Mouse (Mus musculus): ENCODE results near the gene Acaa1a. TPM values are rescaled to one million over a fixed set of nuclear protein-coding genes. Genes with fewer than 3 reads are reported as not detected.
"Not testable (repeated sequence)": the region's sequence is repeated elsewhere in the genome, so short reads cannot be mapped to it uniquely, and the experiment has no call there.

Gene Acaa1a
- total RNA-seq, 2 experiments from 2014 or later = 115 to 119 TPM

DNA sequence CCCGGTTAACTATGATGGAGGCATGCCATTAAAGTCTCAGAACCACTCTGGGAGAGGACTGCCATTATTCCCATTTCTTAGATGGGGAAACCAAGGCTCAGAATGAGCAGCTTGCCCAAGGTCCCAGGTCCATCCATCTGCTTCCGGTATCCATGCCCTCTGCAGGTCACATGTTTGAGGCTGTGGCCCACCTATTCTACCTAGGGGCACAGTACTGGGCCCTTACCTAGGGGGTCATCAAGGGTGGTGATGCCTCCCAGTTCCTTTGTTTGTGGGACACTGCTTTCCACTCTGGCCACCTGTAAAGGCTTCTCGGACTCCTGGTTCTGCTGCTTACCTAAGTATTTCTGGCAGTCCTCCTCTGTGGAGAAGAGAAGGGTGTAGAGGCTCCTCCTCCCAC, 1.1 kb upstream of the Acaa1a start:
- DNase-seq (ENCODE audit: low spot score in 2 of 2) = no peak

DNA sequence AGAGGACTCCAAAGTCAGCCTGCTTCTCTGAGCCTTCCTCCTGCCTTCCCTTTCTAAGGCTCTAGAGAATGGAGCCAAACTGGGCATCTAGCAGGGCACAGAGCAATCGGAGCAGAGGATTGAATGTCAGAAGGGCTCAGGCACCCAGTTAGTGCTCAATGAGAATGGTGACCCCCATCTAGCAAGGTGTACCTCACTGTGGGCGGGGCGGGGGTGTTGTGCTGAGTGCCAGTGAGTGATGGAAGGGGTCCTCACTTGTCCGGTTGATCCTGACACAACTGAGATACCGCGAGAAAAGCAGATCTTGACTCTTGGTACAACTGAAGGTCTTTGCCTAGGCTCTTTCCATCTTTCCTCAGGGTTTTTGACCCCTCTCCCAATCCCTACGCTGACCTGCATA, 370 bp upstream of the Acaa1a start:
- no peak for DNase-seq (ENCODE audit: low spot score in 2 of 2)

DNA sequence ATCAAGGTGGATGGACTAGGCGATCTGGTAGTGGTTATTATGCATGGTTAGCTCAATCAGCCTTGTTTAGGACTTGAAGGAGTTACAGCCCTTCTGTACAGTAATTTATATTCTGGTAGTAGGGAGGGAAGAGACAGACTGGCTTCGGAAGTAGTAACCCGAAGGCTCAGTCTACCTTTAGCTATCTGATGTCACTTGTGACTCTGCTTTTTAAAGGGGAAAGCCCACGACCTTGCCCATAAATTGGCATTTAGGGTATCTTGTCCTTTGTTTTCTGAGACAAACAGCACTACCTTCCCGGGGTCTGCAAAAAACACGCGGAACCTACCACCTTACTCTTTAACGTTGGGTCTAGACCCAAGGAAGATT, 720 bp downstream of the Acaa1a start:
- DNase-seq (ENCODE audit: low spot score in 2 of 2) = no peak

DNA sequence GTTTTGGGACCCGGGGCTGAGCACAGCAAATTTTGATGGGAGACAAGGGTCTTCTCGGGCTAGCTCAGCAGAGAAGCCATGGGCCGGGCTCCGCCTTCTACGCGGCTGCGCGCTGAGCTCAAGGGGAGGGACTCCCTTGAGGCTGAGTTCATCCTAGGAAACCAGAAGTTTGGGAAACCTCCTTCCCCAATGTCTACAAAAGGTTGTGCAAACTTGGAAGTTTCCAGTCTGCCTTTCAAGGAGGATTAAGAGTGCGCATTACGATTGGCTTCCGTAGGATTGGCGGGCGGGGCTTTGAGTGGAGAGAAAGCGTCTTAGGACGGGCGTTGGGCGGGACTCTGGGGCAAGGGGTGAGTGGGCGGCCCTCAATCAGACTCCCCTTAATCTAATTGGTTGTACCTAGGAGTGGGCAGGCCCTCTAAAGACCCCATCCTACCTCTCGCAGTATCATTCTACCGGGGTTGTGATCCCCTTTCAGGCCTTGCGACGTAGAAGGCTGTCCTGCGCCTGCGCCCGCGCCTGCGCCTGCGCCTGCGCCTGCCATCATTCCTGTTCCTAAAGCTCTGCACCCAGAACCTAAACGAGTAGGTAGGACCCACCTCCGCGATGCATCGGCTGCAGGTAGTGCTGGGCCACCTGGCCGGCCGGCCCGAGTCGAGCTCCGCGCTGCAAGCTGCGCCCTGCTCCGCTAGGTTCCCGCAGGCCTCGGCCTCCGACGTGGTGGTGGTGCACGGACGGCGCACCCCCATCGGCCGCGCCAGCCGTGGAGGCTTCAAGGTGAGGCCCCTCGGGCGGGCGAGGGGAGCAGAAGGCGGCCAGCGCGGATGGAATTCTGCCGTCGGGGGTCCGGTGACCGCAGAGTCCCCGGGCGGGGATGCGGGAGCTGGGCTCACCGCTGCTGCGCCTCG, 1.7 kb downstream of the Acaa1a start, which contains the start of gene Myd88:
TSS of gene Myd88 (minus strand) at position 503 of the 908 bp plus-strand sequence.
- peak; percentile 68 to 90 for DNase-seq (ENCODE audit: low spot score in 2 of 2)

DNA sequence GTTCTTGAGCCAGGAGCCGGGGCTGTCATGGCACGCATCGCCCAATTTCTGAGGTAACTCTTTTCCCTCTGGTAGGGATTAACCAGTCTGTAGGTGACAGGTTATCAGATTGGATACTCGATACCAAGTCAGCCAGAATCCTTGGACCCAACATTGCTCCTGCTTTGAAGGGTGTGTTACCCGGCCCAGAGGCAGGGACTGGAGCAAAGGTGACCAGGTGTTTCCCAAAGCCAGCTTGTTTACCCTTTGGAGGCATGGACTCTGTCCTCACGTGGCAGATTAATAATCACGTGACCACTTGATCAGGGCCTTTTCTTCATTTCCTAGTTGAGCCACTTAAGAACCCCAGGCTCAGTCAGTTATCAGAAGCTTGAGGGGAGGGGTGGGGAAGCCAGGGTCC, 3.3 kb downstream of the Acaa1a start:
- DNase-seq (ENCODE audit: low spot score in 2 of 2) = no peak

DNA sequence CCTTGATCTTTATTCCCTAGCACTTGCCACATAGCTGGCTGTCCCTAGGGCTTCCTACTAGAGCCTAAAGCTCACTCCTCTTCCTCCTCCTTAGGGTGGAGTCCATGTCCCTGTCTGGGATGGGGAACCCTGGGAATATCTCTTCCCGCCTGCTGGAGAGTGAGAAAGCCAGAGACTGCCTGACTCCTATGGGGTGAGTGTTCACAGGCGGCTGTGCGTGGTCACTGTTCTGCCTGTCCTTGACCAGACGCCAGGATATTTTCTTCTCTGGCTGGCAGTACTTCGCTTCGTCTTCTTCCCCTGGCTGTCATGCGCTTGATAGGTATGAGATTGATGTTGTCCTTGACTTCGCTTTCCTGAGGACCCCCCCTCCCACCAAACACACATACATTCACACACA, 6.9 kb downstream of the Acaa1a start:
- DNase-seq (ENCODE audit: low spot score in 2 of 2) = no peak

DNA sequence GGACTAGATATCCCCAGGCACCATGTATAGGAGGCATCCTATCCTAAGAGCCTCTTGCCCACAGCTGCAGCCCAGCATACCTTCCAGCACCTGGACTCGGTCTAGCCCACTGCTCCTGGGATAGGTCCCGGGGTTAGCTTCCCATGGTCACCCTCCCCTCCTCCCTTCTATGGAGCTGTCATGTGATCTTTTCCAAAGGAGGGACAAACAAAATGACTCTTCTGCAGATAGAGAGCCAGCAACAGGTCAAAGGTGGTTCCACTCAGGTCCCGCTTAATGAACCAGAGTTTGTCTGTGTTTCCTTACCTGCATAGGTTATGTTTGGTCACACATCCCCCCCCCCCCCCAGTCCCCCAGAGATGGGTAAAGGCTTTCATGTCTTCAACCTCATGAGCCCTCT, 11.1 kb downstream of the Acaa1a start:
- DNase-seq (ENCODE audit: low spot score in 2 of 2) = no peak

DNA sequence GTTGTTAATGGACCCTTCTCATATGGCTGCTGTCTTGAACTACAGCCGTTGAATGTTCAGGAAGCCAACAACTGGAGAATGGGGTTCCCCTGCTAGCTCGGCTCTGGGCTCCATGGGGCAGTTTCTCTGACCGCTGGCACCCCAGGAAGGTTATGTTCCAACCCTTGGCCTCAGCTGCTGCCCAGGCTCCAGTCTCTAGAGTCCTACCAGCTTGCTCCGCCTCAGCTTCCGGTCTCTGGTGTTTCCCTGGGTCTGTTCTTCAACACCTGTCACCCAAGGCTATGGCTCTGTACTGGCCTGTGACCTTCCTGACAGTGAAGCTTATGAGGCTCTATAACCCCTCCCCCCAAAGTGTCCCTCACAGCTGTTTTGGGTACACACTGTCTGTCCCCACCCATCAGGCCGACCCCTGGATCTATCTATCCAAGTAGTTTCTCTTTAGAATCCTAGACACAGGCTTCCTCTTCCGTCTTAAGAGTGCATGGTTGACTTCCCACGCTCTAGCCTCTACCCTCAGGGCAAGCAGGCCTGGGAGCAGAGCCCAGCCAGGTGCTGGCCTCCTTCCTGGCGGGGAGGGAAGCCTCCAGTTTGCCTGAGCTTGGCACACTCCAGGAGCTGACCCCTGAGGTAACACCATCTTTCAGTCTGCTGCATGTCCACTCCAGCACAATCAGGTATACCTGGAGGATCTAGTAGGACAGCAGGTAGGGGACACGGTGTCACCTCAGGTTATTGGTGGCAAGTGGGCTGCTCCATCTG, 11.7 kb downstream of the Acaa1a start:
- DNase-seq (ENCODE audit: low spot score in 2 of 2) = no peak

DNA sequence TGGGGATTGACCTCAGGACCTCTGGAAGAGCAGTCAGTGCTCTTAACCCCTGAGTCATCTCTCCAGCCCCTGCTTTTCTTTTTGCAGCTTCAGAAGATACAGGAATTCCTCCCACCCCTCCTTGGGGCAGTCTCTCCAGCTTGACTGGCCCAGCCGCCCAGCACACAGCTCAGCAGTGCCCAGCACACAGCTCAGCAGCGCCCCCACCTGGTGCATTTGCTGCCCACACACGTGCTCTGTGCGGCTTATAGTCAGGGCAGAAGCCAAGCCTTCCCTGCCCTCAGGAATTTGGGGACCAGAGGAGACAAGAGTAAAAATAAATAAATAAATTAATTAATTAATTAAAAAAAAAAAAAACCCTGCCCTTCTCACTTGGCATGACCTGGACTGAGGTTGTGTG, 12.6 kb downstream of the Acaa1a start:
- peak; percentile 60 to 72 for DNase-seq (ENCODE audit: low spot score in 2 of 2)

DNA sequence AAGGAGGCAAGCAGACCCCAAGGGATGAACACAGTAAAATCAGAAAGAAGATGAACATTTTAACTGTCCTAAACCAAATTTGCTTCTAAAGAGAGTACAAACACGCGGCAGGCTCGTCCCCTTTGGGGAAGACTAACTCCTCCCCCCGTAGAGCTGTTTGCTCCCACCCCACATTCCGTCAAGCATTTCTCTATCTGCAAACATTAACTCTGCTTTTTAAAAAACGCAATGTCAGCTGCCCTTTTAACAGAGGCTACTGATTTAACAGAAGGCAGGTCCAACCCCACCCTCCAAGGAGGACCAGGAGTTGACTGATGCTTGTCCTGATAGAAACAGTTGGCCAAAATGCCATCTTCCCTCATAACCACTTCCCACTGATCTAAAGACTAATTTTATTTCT, 14.4 kb downstream of the Acaa1a start:
- no peak for DNase-seq (ENCODE audit: low spot score in 2 of 2)

DNA sequence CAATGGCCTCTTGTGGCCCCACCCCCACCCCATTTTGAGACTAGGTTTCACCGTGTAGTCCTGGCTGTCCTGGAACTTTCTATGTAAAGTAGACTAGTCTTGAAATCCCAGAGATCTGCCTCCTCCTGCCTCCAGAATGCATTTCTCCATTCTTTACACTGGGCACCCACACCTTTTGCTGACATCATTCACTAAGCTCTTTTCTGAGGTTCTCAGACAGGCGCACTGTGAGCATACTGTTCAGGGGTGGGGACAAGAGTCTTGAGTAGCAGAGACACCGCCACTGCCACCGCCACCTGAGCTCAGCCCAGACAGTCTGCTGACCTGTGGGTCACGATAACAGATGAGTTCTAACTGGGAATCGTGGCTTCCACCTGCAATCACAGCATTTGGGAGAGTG, 16.5 kb downstream of the Acaa1a start:
- DNase-seq (ENCODE audit: low spot score in 2 of 2) = no peak

DNA sequence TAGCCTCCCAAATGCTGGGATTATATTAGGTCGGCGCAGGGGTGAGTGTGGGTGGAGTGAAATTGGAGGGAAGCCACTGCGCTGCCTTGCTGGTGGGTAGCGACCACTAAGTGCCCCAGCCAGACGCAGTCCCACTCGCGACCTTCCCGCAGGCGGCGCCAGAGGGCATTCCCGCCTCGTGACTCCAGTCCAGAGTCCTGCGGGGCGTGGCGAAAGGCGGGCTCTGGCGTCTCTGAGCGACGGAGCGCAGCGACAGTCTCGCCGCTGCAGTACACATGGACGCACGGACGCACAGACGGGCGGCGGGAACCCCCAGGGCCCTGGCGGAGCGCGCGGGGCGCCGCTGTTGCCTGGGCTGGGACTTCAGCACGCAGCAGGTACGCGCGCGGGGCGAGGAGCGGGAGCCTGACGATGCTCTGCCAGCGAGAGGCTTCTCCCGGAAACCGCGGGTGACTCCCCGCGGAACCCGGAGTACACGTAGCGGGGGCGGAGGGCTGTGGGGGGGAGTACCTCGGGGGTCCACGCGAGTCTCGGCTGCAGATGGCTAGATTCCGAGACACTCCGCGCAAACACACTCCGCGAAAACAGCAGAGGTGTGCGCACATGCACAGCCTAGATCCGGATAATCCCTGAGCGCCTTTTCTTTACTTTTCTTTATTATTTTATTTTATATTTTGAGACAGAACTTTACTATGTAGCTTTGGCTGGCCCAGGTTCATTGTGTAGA, 18.0 kb downstream of the Acaa1a start, which contains the start of gene Xylb:
TSS of gene Xylb (plus strand) at position 51 of the 727 bp plus-strand sequence.
- peak; percentile 84 to 86 for DNase-seq (ENCODE audit: low spot score in 2 of 2)

DNA sequence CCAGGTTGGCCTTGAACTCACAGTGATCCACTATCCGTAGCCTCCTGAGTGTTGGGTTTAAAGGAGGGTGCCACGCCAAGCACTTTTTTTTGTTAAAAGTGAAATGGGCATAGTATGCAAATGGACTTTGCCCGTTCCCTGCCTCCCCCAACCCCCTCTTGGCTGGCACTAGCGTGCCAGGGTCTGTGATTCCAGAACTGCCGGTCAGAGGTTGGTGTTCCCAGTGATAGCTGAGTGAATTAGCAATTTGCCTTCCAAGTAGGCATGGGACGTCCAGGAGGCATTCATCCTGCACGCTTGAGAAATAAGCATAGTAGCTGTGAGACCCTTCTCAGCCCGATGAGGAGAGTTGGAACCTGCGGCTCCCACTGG, 18.6 kb downstream of the Acaa1a start:
- DNase-seq (ENCODE audit: low spot score in 2 of 2) = no peak

DNA sequence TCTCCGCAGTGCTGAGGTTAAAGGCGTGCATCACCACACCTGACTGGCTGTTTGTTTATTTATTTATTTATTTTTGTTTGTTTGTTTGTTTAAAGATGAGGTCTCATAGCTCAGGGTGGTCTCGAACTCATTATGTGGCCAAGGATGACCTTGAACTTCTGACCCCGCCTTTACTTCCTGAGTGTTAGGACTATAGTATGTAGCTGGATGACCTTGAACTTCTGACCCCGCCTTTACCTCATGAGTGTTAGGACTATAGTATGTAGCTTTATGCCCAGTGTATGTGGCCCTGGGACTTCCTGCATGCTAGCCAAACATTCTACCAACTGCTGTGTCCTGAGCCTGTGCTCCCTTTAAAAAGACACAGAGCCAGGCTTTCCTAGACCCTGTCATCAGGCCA, 21.9 kb downstream of the Acaa1a start:
- DNase-seq (ENCODE audit: low spot score in 2 of 2) = no peak

DNA sequence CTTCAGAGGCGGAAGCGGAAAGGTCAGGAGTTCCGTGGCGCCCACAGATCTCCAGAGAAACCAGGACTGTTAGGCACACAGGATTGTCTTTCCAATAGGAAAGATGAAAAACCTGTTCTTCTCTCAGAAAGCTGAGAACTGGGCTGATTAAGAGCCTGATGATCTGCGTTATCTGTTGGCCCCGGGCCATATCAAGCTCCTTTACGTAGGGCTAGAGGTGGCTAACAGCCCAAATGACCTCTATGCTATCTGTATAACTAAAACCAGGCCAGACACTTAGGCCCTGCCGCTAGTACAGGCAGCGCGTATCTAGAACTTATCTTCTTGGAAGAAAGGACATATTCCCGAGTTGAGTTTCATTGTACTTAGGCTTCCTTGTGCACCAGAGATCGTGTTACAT, 23.8 kb downstream of the Acaa1a start:
- DNase-seq (ENCODE audit: low spot score in 2 of 2) = no peak

DNA sequence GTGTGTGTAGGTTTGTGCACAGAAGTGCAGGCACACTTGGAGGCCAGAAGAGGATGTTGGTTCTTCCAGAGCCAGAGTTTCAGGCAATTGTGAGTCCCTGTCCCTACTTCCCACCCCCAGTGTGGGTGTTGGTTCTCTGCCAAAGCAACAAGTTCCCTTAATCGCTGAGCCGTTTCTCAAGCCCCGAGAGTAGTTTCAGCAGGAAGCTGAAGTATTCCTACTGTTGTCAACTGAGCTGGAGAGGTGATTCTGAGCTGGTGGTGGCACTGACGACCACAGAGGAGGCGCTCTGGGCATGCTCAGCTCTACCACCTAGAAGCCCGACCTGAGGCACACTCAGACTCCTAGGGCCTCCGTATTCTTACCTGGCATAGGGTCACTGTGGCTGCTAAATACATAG, 25.8 kb downstream of the Acaa1a start, which contains the start of gene Slc22a14:
TSS of gene Slc22a14 (minus strand) at position 270 of the 400 bp plus-strand sequence.
- no peak for DNase-seq (ENCODE audit: low spot score in 2 of 2)

DNA sequence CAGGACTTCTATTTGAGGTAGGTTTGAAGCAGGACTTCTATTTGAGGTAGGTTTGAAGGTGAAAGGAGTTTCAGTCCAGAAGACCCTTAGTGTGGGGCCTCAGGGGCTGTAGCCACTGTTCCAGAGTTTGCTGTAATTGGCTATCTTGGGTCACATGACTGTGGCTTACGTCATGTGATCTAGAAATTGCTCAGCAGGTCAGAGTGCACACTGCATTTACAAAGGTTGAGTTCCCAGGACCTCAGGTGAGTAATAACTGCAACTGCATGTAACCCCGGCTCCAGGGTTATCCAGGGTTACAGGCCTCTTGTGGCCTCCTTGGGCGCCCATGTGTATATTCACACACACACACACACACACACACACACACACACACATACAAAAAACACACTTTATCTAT, 28.9 kb downstream of the Acaa1a start:
- no peak for DNase-seq (ENCODE audit: low spot score in 2 of 2)

DNA sequence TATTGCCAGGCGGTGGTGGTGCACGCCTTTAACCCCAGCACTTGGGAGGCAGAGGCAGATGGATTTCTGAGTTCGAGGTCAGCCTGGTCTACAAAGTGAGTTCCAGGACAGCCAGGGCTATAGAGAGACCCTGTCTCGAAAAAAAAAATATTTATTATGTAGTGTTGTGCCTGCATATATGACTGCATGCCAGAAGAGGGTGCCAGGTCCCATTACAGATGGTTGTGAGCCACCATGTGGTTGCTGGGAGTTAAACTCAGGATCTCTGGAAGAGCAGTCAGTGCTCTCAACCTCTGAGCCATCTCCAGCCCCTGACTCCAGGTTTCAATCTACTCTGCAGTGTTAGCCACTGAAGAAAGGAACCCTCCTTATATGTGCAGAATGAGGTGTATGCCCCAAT, 31.3 kb downstream of the Acaa1a start:
- not testable (repeated sequence) for DNase-seq (ENCODE audit: low spot score in 2 of 2)

DNA sequence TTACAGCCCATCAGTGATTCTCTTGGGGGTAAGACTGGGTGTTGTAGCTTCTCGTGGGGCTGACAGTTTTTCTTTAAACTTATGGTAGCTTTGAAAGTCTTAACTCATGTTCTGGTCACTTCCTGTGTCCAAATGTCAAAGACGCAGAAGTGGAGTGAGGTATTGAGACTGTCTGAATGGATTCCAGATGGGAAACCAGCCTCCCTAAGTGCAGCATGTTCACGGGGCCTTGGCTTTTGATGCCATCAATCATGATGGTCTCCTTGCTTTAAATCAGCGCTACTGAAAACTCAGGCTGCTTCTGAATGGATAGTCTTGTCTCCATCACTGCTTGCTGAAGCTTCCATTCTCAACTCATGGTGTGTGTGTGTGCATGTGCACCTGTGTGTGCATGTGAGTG, 31.8 kb downstream of the Acaa1a start:
- DNase-seq (ENCODE audit: low spot score in 2 of 2) = no peak

DNA sequence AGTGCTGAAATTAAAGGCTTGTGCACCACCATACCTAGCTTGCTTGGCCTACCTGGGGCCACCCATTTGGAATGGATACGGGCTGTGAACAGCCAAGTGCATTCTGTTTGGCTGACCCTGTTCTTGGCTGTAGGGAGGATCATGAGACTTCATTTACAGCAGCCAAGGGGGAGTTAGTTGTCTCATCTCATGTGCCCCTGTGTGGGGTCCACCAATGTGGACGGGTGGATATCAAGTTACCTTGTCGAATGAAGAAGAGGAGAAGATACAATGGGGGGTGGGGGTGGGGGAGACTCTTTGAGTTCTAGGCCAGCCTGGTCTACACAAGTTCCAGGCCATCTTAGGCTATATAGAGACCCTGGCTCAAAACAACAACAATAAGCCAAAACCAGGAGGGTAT, 35.5 kb downstream of the Acaa1a start:
- DNase-seq (ENCODE audit: low spot score in 2 of 2) = no peak

DNA sequence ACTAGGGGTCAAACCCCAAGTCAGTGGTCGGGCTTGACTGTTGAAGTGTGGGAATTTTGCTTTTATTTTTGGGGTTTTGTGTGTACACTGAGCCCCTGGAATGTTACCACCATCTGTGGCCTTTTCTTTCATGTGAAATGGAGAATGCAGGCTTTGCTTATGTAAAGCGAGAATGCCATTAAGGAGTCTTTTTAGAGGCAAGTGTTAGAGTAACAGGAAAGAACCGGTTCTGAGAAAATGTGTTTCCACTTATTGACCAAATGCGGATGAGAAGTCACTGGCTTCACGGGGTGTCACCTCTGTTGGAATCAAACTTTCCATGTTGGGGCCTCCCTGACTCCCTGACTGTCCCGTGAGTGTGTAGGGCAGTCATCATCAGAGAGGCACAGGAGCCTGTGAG, 36.1 kb downstream of the Acaa1a start:
- DNase-seq (ENCODE audit: low spot score in 2 of 2) = no peak

DNA sequence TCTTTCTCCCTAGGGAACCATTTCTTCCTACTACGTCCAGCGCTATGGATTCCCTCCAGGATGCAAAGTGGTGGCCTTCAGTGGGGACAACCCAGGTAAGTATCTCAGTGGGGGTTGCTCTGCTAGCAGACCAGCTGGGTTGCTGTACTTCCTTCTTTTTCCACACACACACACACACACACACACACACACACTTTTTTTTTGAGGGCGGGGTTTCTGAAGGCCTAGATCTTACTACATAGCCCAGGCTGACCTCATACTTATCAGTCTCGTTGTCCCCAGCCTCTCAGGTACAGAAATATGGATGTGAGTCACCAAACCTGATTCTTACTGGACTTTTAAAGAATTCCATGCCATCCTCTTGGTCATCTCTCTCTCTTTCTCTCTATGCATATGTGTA, 38.8 kb downstream of the Acaa1a start:
- DNase-seq (ENCODE audit: low spot score in 2 of 2) = no peak
